Mouse (Mus musculus) layer of hippocampus, adult 8-10 months (tissue): Measurements from ENCODE around the gene Sgip1. TPM values are rescaled to one million over a fixed set of nuclear protein-coding genes. Genes with fewer than 3 reads are reported as not detected.

Experiments
- DNase-seq, 2 experiments: peaks; one replicate each; pipeline ENCODE4 v3.0.0; 2022; ENCODE audit warnings: low spot score in 2 of 2
- total RNA-seq, 4 experiments: library from RNA; stranded (reverse); gene quantifications; 2 replicates each; pipeline ENCODE4 v1.2.4; 2022

Gene Sgip1
- total RNA-seq, 4 experiments from 2014 or later = 258 to 282 (median 268) TPM

DNA sequence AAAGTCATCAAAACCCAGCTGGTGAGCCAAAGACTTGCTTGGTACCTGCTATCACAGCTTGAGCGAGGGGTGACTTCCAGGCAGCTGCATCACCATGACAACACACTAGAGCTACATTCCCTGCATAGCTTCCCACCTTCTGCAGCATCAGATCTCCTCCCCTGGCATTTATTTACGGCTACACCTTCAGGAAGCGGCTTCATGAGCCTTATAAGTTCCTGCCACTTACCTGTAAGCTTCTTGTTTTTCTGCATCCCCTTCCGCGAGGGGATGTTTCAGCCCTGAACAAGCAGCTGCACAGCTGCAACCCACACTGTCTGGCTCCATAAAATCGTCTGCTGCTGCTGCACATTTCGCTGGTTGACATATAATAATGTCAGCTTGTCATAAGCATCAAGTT lies 270.7 kb downstream of the Sgip1 start:
- DNase-seq = no peak

DNA sequence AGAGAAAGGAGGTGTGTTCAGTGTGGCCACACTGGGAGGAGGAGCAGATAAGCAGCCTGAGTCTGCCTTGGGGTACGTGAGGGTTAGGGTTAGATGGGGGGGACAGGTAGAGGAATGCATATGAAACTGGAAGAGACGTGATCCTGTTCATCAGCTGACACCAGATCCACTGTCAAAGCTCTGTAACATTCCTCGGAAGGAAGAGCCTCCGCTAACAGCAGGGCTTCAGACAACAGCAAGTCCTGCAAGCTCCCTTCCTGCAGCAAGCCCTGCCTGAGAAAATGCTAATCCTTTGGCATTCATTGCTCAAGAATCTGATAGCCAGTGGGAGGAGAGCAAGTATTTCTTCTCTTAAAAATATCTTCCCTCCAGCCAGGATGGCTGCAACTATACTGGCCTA lies 272.4 kb downstream of the Sgip1 start:
- no peak for DNase-seq

Other genes with a start within 250 kb of the Sgip1 start
- 1 to 10 TPM in 1 of 4 experiments, under 1 TPM in 2, not detected in 1; 0.37 to 1.3 (median 0.55) TPM for gene Tctex1d1, start 237.3 kb downstream of the Sgip1 start, total RNA-seq